Mouse (Mus musculus): Measurements from ENCODE around the gene Dchs1. TPM values are rescaled to one million over a fixed set of nuclear protein-coding genes. Genes with fewer than 3 reads are reported as not detected.

Gene Dchs1
- total and polyA plus RNA-seq, 3 experiments, result 0.08 to 0.11 TPM; not detected in 1

DNA sequence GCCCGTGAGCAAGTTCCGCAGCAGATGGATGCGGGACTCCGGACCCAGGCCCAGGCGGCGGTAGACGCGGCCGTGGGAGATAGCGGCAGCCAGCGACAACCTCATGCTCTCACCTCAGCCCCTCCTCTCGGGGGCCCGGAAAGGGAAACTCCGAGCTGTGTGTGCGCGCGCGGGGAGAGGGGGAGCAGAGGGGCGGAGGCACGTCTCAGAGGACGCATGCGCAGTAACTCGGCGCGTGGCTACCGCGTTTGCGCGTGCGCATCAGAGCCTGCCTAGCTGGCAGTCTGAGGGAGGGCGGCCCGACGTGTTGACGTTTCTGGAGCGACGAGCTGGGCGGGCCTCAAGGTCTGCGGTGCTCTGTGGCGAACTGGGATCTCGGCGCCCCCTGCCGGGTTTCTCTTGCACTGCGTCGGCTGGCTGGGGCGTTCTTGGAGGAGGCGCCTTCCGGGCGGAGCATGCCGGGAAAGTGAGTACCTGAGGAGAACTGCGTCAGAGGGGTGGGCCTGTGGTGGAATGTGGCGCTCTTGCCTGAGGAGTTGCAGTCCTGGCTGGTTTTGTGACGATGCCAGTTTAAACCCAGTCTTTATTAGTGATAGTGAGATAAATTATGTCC lies 23.5 kb upstream of the Dchs1 start, which contains the start of gene Mrpl17:
Gene Mrpl17, minus strand, starts transcription at position 223 of the 613 bp plus-strand sequence.
- H3K79me2 ChIP-seq (ENCODE audit: control insufficient read depth, insufficient read depth, low read length, poor library complexity), result peaks cover 12% of the 10 kb centered on the region
- peak; percentile 49 for TF ChIP-seq TBP (IDR thresholded peaks at IDR 0.05; ENCODE audit: low read depth, low read length)
- peak; percentile 66 for TF ChIP-seq ZC3H11A (IDR thresholded peaks at IDR 0.05; ENCODE audit: low read depth, low read length)
- peak; percentile 96 for TF ChIP-seq POLR2AphosphoS2 (IDR thresholded peaks at IDR 0.05; ENCODE audit: low read length)
- peak; percentile 89 for TF ChIP-seq NELFE (IDR thresholded peaks at IDR 0.05; ENCODE audit: low read depth, low read length)
- TF ChIP-seq KAT2A (conservative IDR thresholded peaks at IDR 0.05; ENCODE audit: low read depth, low read length), result no peak
- TF ChIP-seq MAFK (IDR thresholded peaks at IDR 0.05; ENCODE audit: borderline replicate concordance, low read depth, low read length), result no peak
- peak; percentile 89 for TF ChIP-seq ELF1 (IDR thresholded peaks at IDR 0.05; ENCODE audit: low read depth, low read length)
- peak; percentile 91 for TF ChIP-seq MXI1 (IDR thresholded peaks at IDR 0.05; ENCODE audit: low read depth, low read length)
- TF ChIP-seq CHD1 (IDR thresholded peaks at IDR 0.05; ENCODE audit: low read depth, low read length), result no peak
- TF ChIP-seq POLR2A (IDR thresholded peaks at IDR 0.05; ENCODE audit: control insufficient read depth in 1 of 2, insufficient read depth in 1 of 2, low read depth in 1 of 2, low read length in 2 of 2, poor library complexity in 1 of 2), result peak; percentile 91 to 96
- peak; percentile 83; the same call in 1 of the 2 replicates for TF ChIP-seq UBTF (IDR thresholded peaks at IDR 0.05; ENCODE audit: borderline replicate concordance, insufficient read depth, low read depth, low read length)
- no peak for TF ChIP-seq GABPA (IDR thresholded peaks at IDR 0.05; ENCODE audit: low read depth, low read length)
- peak; percentile 50 for TF ChIP-seq USF1 (IDR thresholded peaks at IDR 0.05; ENCODE audit: low read depth, low read length)
- peak; percentile 98 for TF ChIP-seq MAZ (IDR thresholded peaks at IDR 0.05; ENCODE audit: low read depth, low read length)
- TF ChIP-seq MYC (IDR thresholded peaks at IDR 0.05; ENCODE audit: low read depth, low read length), result peak; percentile 20; the same call in 1 of the 2 replicates
- peak; percentile 82 for TF ChIP-seq RAD21 (IDR thresholded peaks at IDR 0.05; ENCODE audit: low read depth, low read length)
- no peak for TF ChIP-seq MEF2A (IDR thresholded peaks at IDR 0.05; ENCODE audit: extremely low read depth, insufficient replicate concordance, low read depth, low read length, poor library complexity, severe bottlenecking)
- TF ChIP-seq CTCF (IDR thresholded peaks at IDR 0.05 in 2 of 3, conservative IDR thresholded peaks at IDR 0.05 in 1 of 3; ENCODE audit: control insufficient read depth in 1 of 3, insufficient read depth in 1 of 3, low read depth in 2 of 3, low read length in 3 of 3, poor library complexity in 1 of 3, severe bottlenecking in 1 of 3), result peak; percentile 62 to 96 (median 90); a peak in 5 of 6 replicates
- no peak for TF ChIP-seq TAL1 (IDR thresholded peaks at IDR 0.05; ENCODE audit: low read length)
- no peak for TF ChIP-seq JUND (IDR thresholded peaks at IDR 0.05; ENCODE audit: low read depth, low read length)
- peak; percentile 47; the same call in 1 of the 2 replicates for TF ChIP-seq ETS1 (IDR thresholded peaks at IDR 0.05; ENCODE audit: low read depth, low read length)
- TF ChIP-seq ZNF384 (IDR thresholded peaks at IDR 0.05; ENCODE audit: low read depth, low read length), result no peak
- no peak for TF ChIP-seq ZKSCAN1 (IDR thresholded peaks at IDR 0.05; ENCODE audit: low read depth, low read length)
- TF ChIP-seq E2F4 (IDR thresholded peaks at IDR 0.05; ENCODE audit: borderline replicate concordance, low read depth, low read length), result peak; percentile 37; the same call in 1 of the 2 replicates
- TF ChIP-seq CHD2 (IDR thresholded peaks at IDR 0.05; ENCODE audit: low read length), result no peak
- TF ChIP-seq RCOR1 (IDR thresholded peaks at IDR 0.05; ENCODE audit: low read depth, low read length), result no peak
- TF ChIP-seq EP300 (IDR thresholded peaks at IDR 0.05; ENCODE audit: low read depth in 1 of 2, low read length in 2 of 2), result 0 out of 4 replicates have a peak, but pooled peaks of 1 of the 2 experiments have one; percentile 15
- peak; percentile 83; the same call in 1 of the 2 replicates for TF ChIP-seq SIN3A (IDR thresholded peaks at IDR 0.05; ENCODE audit: low read length)
- peak; percentile 80 for TF ChIP-seq MAX (IDR thresholded peaks at IDR 0.05; ENCODE audit: low read length)
- peak; percentile 89 for TF ChIP-seq ZMIZ1 (IDR thresholded peaks at IDR 0.05; ENCODE audit: low read depth, low read length)
- TF ChIP-seq MYB (IDR thresholded peaks at IDR 0.05; ENCODE audit: low read depth, low read length), result no peak
- peak; percentile 78 for TF ChIP-seq SMC3 (IDR thresholded peaks at IDR 0.05; ENCODE audit: low read depth, low read length)
- TF ChIP-seq TCF12 (IDR thresholded peaks at IDR 0.05; ENCODE audit: low read depth, low read length), result peak; percentile 54; the same call in 1 of the 2 replicates
- no peak for TF ChIP-seq GATA1 (IDR thresholded peaks at IDR 0.05; ENCODE audit: low read depth, low read length)
- peak; percentile 96 for TF ChIP-seq NRF1 (IDR thresholded peaks at IDR 0.05; ENCODE audit: insufficient read depth, low read depth, low read length, poor library complexity, severe bottlenecking)
- peak; percentile 92 for TF ChIP-seq HCFC1 (IDR thresholded peaks at IDR 0.05; ENCODE audit: low read depth, low read length)
- TF ChIP-seq POLR2AphosphoS5 (IDR thresholded peaks at IDR 0.05; ENCODE audit: borderline replicate concordance, low read depth, low read length), result no peak
- no peaks in the 10 kb centered on the region for H3K9me3 ChIP-seq (replicated peaks; ENCODE audit: insufficient read depth, low read length)
- H3K4me3 ChIP-seq (ENCODE audit: control insufficient read depth in 1 of 2, insufficient read depth in 1 of 2, low read depth in 2 of 2, low read length in 2 of 2), result peak within 1 kb of the TSS; percentile 78 to 91
- H3K4me1 ChIP-seq (ENCODE audit: control insufficient read depth in 1 of 2, insufficient read depth in 2 of 2, low read length in 2 of 2), result peaks cover 0 to 17% of the 10 kb centered on the region in 2 experiments; a peak in 3 of 4 replicates
- H3K36me3 ChIP-seq (ENCODE audit: control insufficient read depth in 1 of 2, insufficient read depth in 2 of 2, low read length in 2 of 2), result peaks cover 5 to 17% of the 10 kb centered on the region in 2 experiments; a peak in 3 of 4 replicates
- H3K27me3 ChIP-seq (ENCODE audit: control insufficient read depth in 1 of 2, insufficient read depth in 2 of 2, low read length in 2 of 2), result peaks cover 0 to 1% of the 10 kb centered on the region in 2 experiments; a peak in 1 of 4 replicates
- peak within 1 kb of the TSS; percentile 95 for H3K9ac ChIP-seq (ENCODE audit: control insufficient read depth, low read depth, low read length, poor library complexity, severe bottlenecking)
- H3K27ac ChIP-seq (ENCODE audit: control insufficient read depth, low read depth, low read length), result peak within 1 kb of the TSS; percentile 68
- peak; percentile 99 for DNase-seq (ENCODE audit: low read depth, low spot score)
